ENCODE assay signal across 8 mouse cellular contexts in genomic region chr17:4907181-4907752, GRCm38 (mm10).
DNase-seq lines count a peak whose midpoint lies in the region; ATAC-seq and TF ChIP-seq lines count a peak whose summit lies in the region.

No protein-coding gene starts in this region.

- no peaks in the 10 kb centered on the region for H3K27me3 ChIP-seq in embryonic facial prominence, embryonic 15.5 days
- H3K27me3 ChIP-seq in hindbrain, embryonic 12.5 days: no peaks in the 10 kb centered on the region

- peak overlapping the region; percentile 72 for H3K4me2 ChIP-seq in embryonic facial prominence, embryonic 15.5 days (replicated peaks)
- peak overlapping the region; percentile 68 for H3K4me2 ChIP-seq in hindbrain, embryonic 12.5 days (replicated peaks)

- DNase-seq in gastrocnemius, adult 2 months: peak; percentile 53
- no peak for DNase-seq in gastrocnemius, postnatal 36 days
- DNase-seq in adrenal gland, postnatal 36 days: peak; percentile 40 to 58
- peak; percentile 53 to 66 for DNase-seq in layer of hippocampus, postnatal 10 days (ENCODE audit: low spot score in 2 of 2)
- peak; percentile 37 for DNase-seq in lung, postnatal 14 days
- DNase-seq in skeletal muscle tissue, adult 2 months (ENCODE audit: low read depth, low spot score): peak; percentile 29

- TF ChIP-seq CTCF in gastrocnemius, adult 2 months (IDR thresholded peaks at IDR 0.05): peak; percentile 28; the same call in 1 of the 2 replicates

- no peaks in the 10 kb centered on the region for H3K9me3 ChIP-seq in embryonic facial prominence, embryonic 15.5 days (replicated peaks)
- no peaks in the 10 kb centered on the region for H3K9me3 ChIP-seq in hindbrain, embryonic 12.5 days (replicated peaks)

- 0 out of 2 replicates have a peak, but pooled peaks cover 7% of the 10 kb centered on the region for H3K4me1 ChIP-seq in embryonic facial prominence, embryonic 15.5 days
- peaks cover 13% of the 10 kb centered on the region for H3K4me1 ChIP-seq in hindbrain, embryonic 12.5 days

- peak overlapping the region; percentile 85 for H3K4me3 ChIP-seq in gastrocnemius, adult 2 months
- H3K4me3 ChIP-seq in embryonic facial prominence, embryonic 15.5 days (replicated peaks): peak overlapping the region; percentile 60
- H3K4me3 ChIP-seq in hindbrain, embryonic 12.5 days: peak overlapping the region; percentile 48

- intact Hi-C loops in gastrocnemius, adult 2 months (cut with DNase I): loop anchor here (5.0 kb wide), 2 partner anchors 70 to 130 kb away; no protein-coding TSS in a partner anchor
- intact Hi-C loops in gastrocnemius, postnatal 36 days (cut with DNase I): loop anchor here (5.0 kb wide), 2 partner anchors 130 to 280 kb away; no protein-coding TSS in a partner anchor

- no peaks in the 10 kb centered on the region for H3K36me3 ChIP-seq in embryonic facial prominence, embryonic 15.5 days
- H3K36me3 ChIP-seq in hindbrain, embryonic 12.5 days: no peaks in the 10 kb centered on the region

- WGBS in embryonic facial prominence, embryonic 15.5 days: 0% methylated on average over 11 of the region's 14 CpGs
- under 1% methylated on average over 13 of the region's 14 CpGs for whole genome bisulfite sequencing in hindbrain, embryonic 12.5 days

- no peak for ATAC-seq in embryonic facial prominence, embryonic 15.5 days (ENCODE audit: insufficient number of reproducible peaks, low FRiP score, low TSS enrichment, low read depth)
- peak; percentile 74 for ATAC-seq in hindbrain, embryonic 12.5 days (ENCODE audit: low FRiP score)

- H3K27ac ChIP-seq in gastrocnemius, adult 2 months: peak overlapping the region; percentile 97
- peak overlapping the region; percentile 97 for H3K27ac ChIP-seq in embryonic facial prominence, embryonic 15.5 days (replicated peaks)
- H3K27ac ChIP-seq in hindbrain, embryonic 12.5 days: peak overlapping the region; percentile 99

- no peak overlapping the region for H3K9ac ChIP-seq in embryonic facial prominence, embryonic 15.5 days
- H3K9ac ChIP-seq in hindbrain, embryonic 12.5 days: peak overlapping the region; percentile 28; the same call in 1 of the 2 replicates

Comparison
In these comparisons a context has a peak if more than half of its experiments do, and no peak if none do; other contexts are left out.
1. DNase-seq: peak in gastrocnemius, adult 2 months (single experiment), adrenal gland, postnatal 36 days (2 of 2), layer of hippocampus, postnatal 10 days (2 of 2), lung, postnatal 14 days (single experiment) and skeletal muscle tissue, adult 2 months (single experiment); none in gastrocnemius, postnatal 36 days (0 of 2).
2. Peak in every context shown above with its lines, with median percentiles within 50 percentile points of each other: H3K27ac ChIP-seq and H3K4me3 ChIP-seq.